Mouse (Mus musculus) limb, embryonic 15.5 days (tissue): ENCODE measurements around the gene Ccdc138. TPM values are rescaled to one million over a fixed set of nuclear protein-coding genes. Genes with fewer than 3 reads are reported as not detected.

Experiments
- ATAC-seq: fragments of 200-750 bp; cut with Nextera tagmentation; 2 replicates; pipeline ENCODE4 v1.8.0; 2017; ENCODE audit warnings: low read depth, moderate TSS enrichment; ENCODE audit not compliant: insufficient number of reproducible peaks, low FRiP score, low TSS enrichment
- H3K27ac ChIP-seq: fragments of 300-500 bp; sonication (generic); 2 replicates; pipeline ENCODE4 v1.5.1; 2015; ENCODE audit warnings: moderate library complexity, mild to moderate bottlenecking, inconsistent platforms
- H3K27me3 ChIP-seq: fragments of 300-500 bp; sonication (generic); 2 replicates; pipeline ENCODE4 v1.6.1; 2015; ENCODE audit warnings: inconsistent platforms
- H3K36me3 ChIP-seq: fragments of 300-500 bp; sonication (generic); 2 replicates; pipeline ENCODE4 v1.6.1; 2015; ENCODE audit warnings: inconsistent platforms
- H3K4me1 ChIP-seq: fragments of 300-500 bp; sonication (generic); 2 replicates; pipeline ENCODE4 v1.6.1; 2015; ENCODE audit warnings: inconsistent platforms
- H3K4me2 ChIP-seq: fragments of 300-500 bp; sonication (generic); 2 replicates; pipeline ENCODE4 v1.6.1; 2015; ENCODE audit warnings: mild to moderate bottlenecking, inconsistent platforms
- H3K4me3 ChIP-seq: fragments of 300-500 bp; sonication (generic); 2 replicates; pipeline ENCODE4 v1.5.1; 2015; ENCODE audit warnings: mild to moderate bottlenecking, inconsistent platforms
- H3K9ac ChIP-seq: fragments of 300-500 bp; sonication (generic); 2 replicates; pipeline ENCODE4 v1.6.1; 2015; ENCODE audit warnings: inconsistent platforms
- H3K9me3 ChIP-seq: fragments of 300-500 bp; sonication (generic); 2 replicates; pipeline ENCODE4 v1.6.1; 2016; ENCODE audit warnings: inconsistent platforms
- WGBS: fragments of 180-500 bp; shearing (Covaris S2); methylation state at CpG from one replicate; pipeline ENCODE4 v1.1.7; 2015; 5-methylcytosine and 5-hydroxymethylcytosine counted together
- polyA plus RNA-seq: library from polyadenylated mRNA; unstranded; fragments of >200 nt; fragmentation: Nextera tagmentation; extraction: Ambion mirVana; gene quantifications from 2 replicates; pipeline ENCODE4 v1.2.1, GENCODE M21; 2015

Gene Ccdc138
- polyA plus RNA-seq, 1 experiment from 2014 or later: 8.2 TPM

- ATAC-seq: no peak
- no peaks in the 10 kb centered on the region for H3K27me3 ChIP-seq
- H3K9me3 ChIP-seq: no peaks in the 10 kb centered on the region
- no peak overlapping the region for H3K9ac ChIP-seq
- H3K4me1 ChIP-seq: no peaks in the 10 kb centered on the region
- H3K27ac ChIP-seq: no peak overlapping the region
- WGBS: 89% methylated on average over 3 of the region's 3 CpGs
- H3K36me3 ChIP-seq: no peaks in the 10 kb centered on the region
- H3K4me2 ChIP-seq: no peak overlapping the region
- H3K4me3 ChIP-seq: no peak overlapping the region
These were observed 97.4 kb downstream of the Ccdc138 start for GRCm38 (mm10) chr10:58595197-58595596.

- no peaks in the 10 kb centered on the region for H3K9me3 ChIP-seq
- ATAC-seq: no peak
- H3K27me3 ChIP-seq: no peaks in the 10 kb centered on the region
- no peaks in the 10 kb centered on the region for H3K4me1 ChIP-seq
- H3K9ac ChIP-seq: no peak overlapping the region
- H3K4me3 ChIP-seq: no peak overlapping the region
- H3K4me2 ChIP-seq: no peak overlapping the region
- no peaks in the 10 kb centered on the region for H3K36me3 ChIP-seq
- WGBS: 65% methylated on average over 5 of the region's 5 CpGs
- no peak overlapping the region for H3K27ac ChIP-seq
These were observed 98.1 kb downstream of the Ccdc138 start for GRCm38 (mm10) chr10:58595821-58596220.

GRCm38 (mm10) chr10:58600151-58600550 is 102.4 kb downstream of the Ccdc138 start:
- H3K9me3 ChIP-seq: no peaks in the 10 kb centered on the region
- no peak for ATAC-seq
- peaks cover 22% of the 10 kb centered on the region for H3K4me1 ChIP-seq
- no peak overlapping the region for H3K27ac ChIP-seq
- H3K36me3 ChIP-seq: 0 out of 2 replicates have a peak, but pooled peaks cover 3% of the 10 kb centered on the region
- WGBS: 95% methylated on average over 5 of the region's 5 CpGs
- H3K27me3 ChIP-seq: no peaks in the 10 kb centered on the region
- H3K9ac ChIP-seq: no peak overlapping the region
- no peak overlapping the region for H3K4me3 ChIP-seq
- H3K4me2 ChIP-seq: no peak overlapping the region

GRCm38 (mm10) chr10:58600983-58601382 is 103.2 kb downstream of the Ccdc138 start:
- H3K4me3 ChIP-seq: no peak overlapping the region
- 14% methylated on average over 5 of the region's 5 CpGs for WGBS
- ATAC-seq: no peak
- no peak overlapping the region for H3K4me2 ChIP-seq
- peak overlapping the region; percentile 34; the same call in 1 of the 2 replicates for H3K27ac ChIP-seq
- H3K9me3 ChIP-seq: no peaks in the 10 kb centered on the region
- H3K36me3 ChIP-seq: 0 out of 2 replicates have a peak, but pooled peaks cover 3% of the 10 kb centered on the region
- peaks cover 25% of the 10 kb centered on the region for H3K4me1 ChIP-seq
- H3K9ac ChIP-seq: no peak overlapping the region
- H3K27me3 ChIP-seq: no peaks in the 10 kb centered on the region

GRCm38 (mm10) chr10:58601431-58601901 is 103.7 kb downstream of the Ccdc138 start:
- peak; percentile 73 for ATAC-seq
- 28% methylated on average over 6 of the region's 6 CpGs for whole genome bisulfite sequencing
- Histone ChIP-seq H3K4me3 (no peak overlapping the region), H3K27me3 (no peaks in the 10 kb centered on the region), H3K4me1 (peaks cover 25% of the 10 kb centered on the region), H3K36me3 (0 out of 2 replicates have a peak, but pooled peaks cover 3% of the 10 kb centered on the region), H3K27ac (peak overlapping the region; percentile 57; the same call in 1 of the 2 replicates), H3K9me3 (no peaks in the 10 kb centered on the region), H3K4me2 (no peak overlapping the region), H3K9ac (no peak overlapping the region)

- H3K27ac ChIP-seq: peak overlapping the region; percentile 57; the same call in 1 of the 2 replicates
- 59% methylated on average over 7 of the region's 7 CpGs for WGBS
- no peak for ATAC-seq
- H3K9ac ChIP-seq: no peak overlapping the region
- H3K4me1 ChIP-seq: peaks cover 25% of the 10 kb centered on the region
- H3K4me3 ChIP-seq: no peak overlapping the region
- H3K36me3 ChIP-seq: 0 out of 2 replicates have a peak, but pooled peaks cover 3% of the 10 kb centered on the region
- no peaks in the 10 kb centered on the region for H3K9me3 ChIP-seq
- no peak overlapping the region for H3K4me2 ChIP-seq
- H3K27me3 ChIP-seq: no peaks in the 10 kb centered on the region
These were observed 104.2 kb downstream of the Ccdc138 start for GRCm38 (mm10) chr10:58601946-58602345.

- no peak overlapping the region for H3K4me3 ChIP-seq
- WGBS: 59% methylated on average over 2 of the region's 2 CpGs
- 0 out of 2 replicates have a peak, but pooled peaks have one; percentile 19 for ATAC-seq
These were observed 107.0 kb downstream of the Ccdc138 start for GRCm38 (mm10) chr10:58604779-58605178.

GRCm38 (mm10) chr10:58606356-58606755 is 108.6 kb downstream of the Ccdc138 start:
- Histone ChIP-seq H3K27me3 (no peaks in the 10 kb centered on the region), H3K9ac (no peak overlapping the region), H3K36me3 (0 out of 2 replicates have a peak, but pooled peaks cover 3% of the 10 kb centered on the region), H3K27ac (no peak overlapping the region), H3K9me3 (no peaks in the 10 kb centered on the region), H3K4me2 (no peak overlapping the region), H3K4me3 (no peak overlapping the region), H3K4me1 (peaks cover 21% of the 10 kb centered on the region)
- ATAC-seq: no peak
- WGBS: 80% methylated on average over 3 of the region's 3 CpGs

More at GRCm38 (mm10) chr10:58604779-58605178, 107.0 kb downstream of the Ccdc138 start:
- H3K9ac ChIP-seq: no peak overlapping the region
- no peak overlapping the region for H3K4me2 ChIP-seq
- 0 out of 2 replicates have a peak, but pooled peaks cover 3% of the 10 kb centered on the region for H3K36me3 ChIP-seq
- H3K9me3 ChIP-seq: no peaks in the 10 kb centered on the region
- H3K27ac ChIP-seq: no peak overlapping the region
- H3K4me1 ChIP-seq: peaks cover 25% of the 10 kb centered on the region
- H3K27me3 ChIP-seq: no peaks in the 10 kb centered on the region

- no peak overlapping the region for H3K4me3 ChIP-seq
- H3K9me3 ChIP-seq: no peaks in the 10 kb centered on the region
- no peak overlapping the region for H3K4me2 ChIP-seq
- peaks cover 8% of the 10 kb centered on the region for H3K4me1 ChIP-seq
- 0 out of 2 replicates have a peak, but pooled peaks cover under 1% of the 10 kb centered on the region for H3K36me3 ChIP-seq
- 73% methylated on average over 3 of the region's 3 CpGs for WGBS
- H3K9ac ChIP-seq: no peak overlapping the region
- H3K27me3 ChIP-seq: no peaks in the 10 kb centered on the region
- no peak overlapping the region for H3K27ac ChIP-seq
- ATAC-seq: no peak
These were observed 111.1 kb downstream of the Ccdc138 start for GRCm38 (mm10) chr10:58608858-58609257.

GRCm38 (mm10) chr10:58610484-58611261 is 112.9 kb downstream of the Ccdc138 start:
- Histone ChIP-seq H3K9ac (no peak overlapping the region), H3K4me3 (no peak overlapping the region), H3K27ac (no peak overlapping the region), H3K4me1 (no peaks in the 10 kb centered on the region), H3K4me2 (no peak overlapping the region), H3K9me3 (no peaks in the 10 kb centered on the region), H3K27me3 (no peaks in the 10 kb centered on the region), H3K36me3 (no peaks in the 10 kb centered on the region)
- no peak for ATAC-seq
- WGBS: 79% methylated on average over 7 of the region's 7 CpGs

- H3K9ac ChIP-seq: no peak overlapping the region
- H3K27me3 ChIP-seq: no peaks in the 10 kb centered on the region
- no peak overlapping the region for H3K27ac ChIP-seq
- WGBS: 79% methylated on average over 6 of the region's 6 CpGs
- H3K9me3 ChIP-seq: no peaks in the 10 kb centered on the region
- no peak overlapping the region for H3K4me2 ChIP-seq
- H3K4me1 ChIP-seq: no peaks in the 10 kb centered on the region
- no peaks in the 10 kb centered on the region for H3K36me3 ChIP-seq
- ATAC-seq: no peak
- no peak overlapping the region for H3K4me3 ChIP-seq
These were observed 116.9 kb downstream of the Ccdc138 start for GRCm38 (mm10) chr10:58614601-58615000.

GRCm38 (mm10) chr10:58616565-58616964 is 118.8 kb downstream of the Ccdc138 start:
- Histone ChIP-seq H3K36me3 (no peaks in the 10 kb centered on the region), H3K9me3 (no peaks in the 10 kb centered on the region), H3K9ac (no peak overlapping the region), H3K4me2 (no peak overlapping the region), H3K27ac (no peak overlapping the region), H3K4me1 (no peaks in the 10 kb centered on the region), H3K4me3 (no peak overlapping the region), H3K27me3 (no peaks in the 10 kb centered on the region)
- ATAC-seq: no peak
- whole genome bisulfite sequencing: 74% methylated on average over 5 of the region's 5 CpGs
